Mouse (Mus musculus): ENCODE measurements at regions not wholly inside any gene's neighbourhood (a gene's known extent, or its start where the extent isn't known, plus 50 kb on each side); places are given as distances from the start of the nearest gene placed in this dataset.

DNA sequence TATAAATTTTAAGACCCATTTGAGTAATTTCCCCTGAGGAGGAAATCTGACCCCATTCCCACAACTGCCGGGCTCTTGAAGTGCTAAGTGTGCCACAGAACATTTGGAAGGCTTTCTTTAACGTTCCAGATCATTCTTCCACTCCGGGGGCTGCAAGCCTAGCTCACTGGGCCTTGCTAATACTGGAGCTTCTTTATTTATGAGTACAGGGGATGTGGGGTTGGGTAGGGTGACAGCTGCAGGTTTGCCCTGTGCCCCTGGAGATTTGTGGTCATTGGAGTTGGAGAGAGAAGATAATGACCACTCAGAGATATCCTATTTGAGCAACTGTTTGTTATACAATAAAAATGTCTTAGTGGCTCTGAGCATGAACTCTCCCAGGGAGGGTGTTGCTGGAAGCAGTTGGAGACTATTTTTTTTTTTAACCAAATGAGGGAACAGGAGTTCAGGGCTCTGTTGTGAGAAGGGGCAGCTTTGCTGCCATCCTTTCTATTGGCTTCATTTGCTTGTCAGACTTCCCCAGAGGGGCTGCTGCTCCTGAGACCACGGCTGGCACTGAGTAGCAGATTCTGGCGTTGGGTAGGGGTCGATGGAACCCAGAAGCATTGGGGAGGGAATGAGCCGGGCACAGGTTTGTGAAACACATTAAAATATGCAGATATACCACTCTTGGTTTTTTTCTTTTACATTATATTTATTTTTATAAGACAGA lies 249.0 kb downstream of the Ttll7 start:
- TF ChIP-seq EP300 (optimal IDR thresholded peaks at IDR 0.05) (no peak), CTCF (IDR thresholded peaks at IDR 0.05; ENCODE audit: low read depth) (no peak)
